Mouse (Mus musculus) limb, embryonic 11.5 days (tissue): Measurements from ENCODE around the gene Hoxd1. TPM values are rescaled to one million over a fixed set of nuclear protein-coding genes. Genes with fewer than 3 reads are reported as not detected.

ENCODE experiments used
- ATAC-seq: fragments of 200-750 bp; cut with Nextera tagmentation; 2 replicates; pipeline ENCODE4 v1.8.0; 2017; ENCODE audit warnings: low read depth; ENCODE audit not compliant: insufficient number of reproducible peaks, low FRiP score, low TSS enrichment
- DNase-seq: peaks from one replicate; pipeline ENCODE4 v3.0.0-alpha.2; 2015; ENCODE audit warnings: low spot score
- H3K27ac ChIP-seq: fragments of 300-500 bp; sonication (generic); replicated peaks from 2 replicates; pipeline ENCODE4 v1.5.1; 2014; ENCODE audit warnings: low read depth, mild to moderate bottlenecking, low read length
- H3K27me3 ChIP-seq: fragments of 300-500 bp; sonication (generic); 2 replicates; pipeline ENCODE4 v1.6.1; 2014; ENCODE audit warnings: mild to moderate bottlenecking, low read length, mixed read lengths; ENCODE audit not compliant: control insufficient read depth, insufficient read depth
- H3K36me3 ChIP-seq: fragments of 300-500 bp; sonication (generic); 2 replicates; pipeline ENCODE4 v1.6.1; 2014; ENCODE audit warnings: mild to moderate bottlenecking, low read length, moderate library complexity, mixed read lengths; ENCODE audit not compliant: control insufficient read depth, insufficient read depth
- H3K4me1 ChIP-seq: fragments of 300-500 bp; sonication (generic); 2 replicates; pipeline ENCODE4 v1.6.1; 2014; ENCODE audit warnings: low read length, mixed read lengths; ENCODE audit not compliant: control insufficient read depth, insufficient read depth
- H3K4me2 ChIP-seq: fragments of 300-500 bp; sonication (generic); 2 replicates; pipeline ENCODE4 v1.6.1; 2014; ENCODE audit warnings: low read depth, mild to moderate bottlenecking, moderate library complexity; ENCODE audit not compliant: severe bottlenecking
- H3K4me3 ChIP-seq: fragments of 300-500 bp; sonication (generic); 2 replicates; pipeline ENCODE4 v1.5.1; 2014; ENCODE audit warnings: low read depth, low read length
- H3K9ac ChIP-seq: fragments of 300-500 bp; sonication (generic); 2 replicates; pipeline ENCODE4 v1.6.1; 2014; ENCODE audit warnings: mild to moderate bottlenecking, low read length
- H3K9me3 ChIP-seq: fragments of 300-500 bp; sonication (generic); 2 replicates; pipeline ENCODE4 v1.6.1; 2016; ENCODE audit warnings: low read length; ENCODE audit not compliant: control insufficient read depth
- WGBS: fragments of 180-500 bp; shearing (Covaris S2); extraction: QIAGEN DNeasy Blood & Tissue Kit; methylation state at CpG from one replicate; pipeline ENCODE4 v1.1.7; 2014; 5-methylcytosine and 5-hydroxymethylcytosine counted together
- polyA plus RNA-seq: library from polyadenylated mRNA; unstranded; fragments of >200 nt; fragmentation: Nextera tagmentation; extraction: Ambion mirVana; gene quantifications from 2 replicates; pipeline ENCODE4 v1.2.1, GENCODE M21; 2014

The Hoxd1 gene
- polyA plus RNA-seq, 1 experiment from 2014 or later = 0.17 TPM

- DNase-seq (peak; percentile 65), ATAC-seq (no peak)
- H3K4me1 ChIP-seq = peaks cover 74% of the 10 kb centered on the region
- H3K9ac ChIP-seq = peak overlapping the region; percentile 34; the same call in 1 of the 2 replicates
- no peaks in the 10 kb centered on the region for H3K9me3 ChIP-seq
- H3K27ac ChIP-seq = no peak overlapping the region
- H3K4me3 ChIP-seq = peak overlapping the region; percentile 29
- H3K36me3 ChIP-seq = no peaks in the 10 kb centered on the region
- WGBS = 3% methylated on average over 42 of the region's 42 CpGs
- H3K4me2 ChIP-seq = peak overlapping the region; percentile 53
- peaks cover 71% of the 10 kb centered on the region for H3K27me3 ChIP-seq
Observed at GRCm38 (mm10) chr2:74735851-74736687, 26.7 kb upstream of the Hoxd1 start.

GRCm38 (mm10) chr2:74736688-74737577 is 25.8 kb upstream of the Hoxd1 start:
- H3K9me3 ChIP-seq = no peaks in the 10 kb centered on the region
- peaks cover 74% of the 10 kb centered on the region for H3K4me1 ChIP-seq
- peaks cover 67% of the 10 kb centered on the region for H3K27me3 ChIP-seq
- WGBS = 8% methylated on average over 15 of the region's 15 CpGs
- no peaks in the 10 kb centered on the region for H3K36me3 ChIP-seq
- peak overlapping the region; percentile 53 for H3K4me2 ChIP-seq
- no peak for DNase-seq
- H3K9ac ChIP-seq = no peak overlapping the region; the same call in 1 of the 2 replicates
- H3K27ac ChIP-seq = no peak overlapping the region
- no peak for ATAC-seq
- peak overlapping the region; percentile 29 for H3K4me3 ChIP-seq

GRCm38 (mm10) chr2:74737578-74738070 is 25.2 kb upstream of the Hoxd1 start:
- H3K9ac ChIP-seq = no peak overlapping the region
- H3K4me3 ChIP-seq = no peak overlapping the region
- H3K4me2 ChIP-seq = peak overlapping the region; percentile 0; the same call in 1 of the 2 replicates
- WGBS = 7% methylated on average over 7 of the region's 7 CpGs
- H3K4me1 ChIP-seq = peaks cover 69% of the 10 kb centered on the region
- H3K36me3 ChIP-seq = no peaks in the 10 kb centered on the region
- DNase-seq (peak; percentile 60), ATAC-seq (no peak)
- H3K9me3 ChIP-seq = no peaks in the 10 kb centered on the region
- no peak overlapping the region for H3K27ac ChIP-seq
- peaks cover 65% of the 10 kb centered on the region for H3K27me3 ChIP-seq

GRCm38 (mm10) chr2:74738623-74739475 is 23.9 kb upstream of the Hoxd1 start:
- Histone ChIP-seq H3K9me3 (no peaks in the 10 kb centered on the region), H3K4me1 (peaks cover 60% of the 10 kb centered on the region), H3K36me3 (no peaks in the 10 kb centered on the region), H3K9ac (no peak overlapping the region), H3K27me3 (peaks cover 71% of the 10 kb centered on the region), H3K4me2 (no peak overlapping the region), H3K4me3 (no peak overlapping the region), H3K27ac (no peak overlapping the region)
- ATAC-seq (no peak), DNase-seq (no peak)
- WGBS = under 1% methylated on average over 20 of the region's 20 CpGs

- no peak overlapping the region for H3K4me2 ChIP-seq
Observed at GRCm38 (mm10) chr2:74739476-74739800, 23.3 kb upstream of the Hoxd1 start.

GRCm38 (mm10) chr2:74739869-74740268 is 22.9 kb upstream of the Hoxd1 start:
- Histone ChIP-seq H3K4me1 (peaks cover 53% of the 10 kb centered on the region), H3K36me3 (no peaks in the 10 kb centered on the region), H3K9me3 (no peaks in the 10 kb centered on the region), H3K4me3 (no peak overlapping the region), H3K4me2 (peak overlapping the region; percentile 47; the same call in 1 of the 2 replicates), H3K27ac (no peak overlapping the region), H3K9ac (no peak overlapping the region), H3K27me3 (peaks cover 74% of the 10 kb centered on the region)
- no peak for DNase-seq
- no peak for ATAC-seq
- WGBS = under 1% methylated on average over 14 of the region's 14 CpGs

More at GRCm38 (mm10) chr2:74739476-74739800, 23.3 kb upstream of the Hoxd1 start:
- H3K36me3 ChIP-seq = no peaks in the 10 kb centered on the region
- H3K27me3 ChIP-seq = peaks cover 73% of the 10 kb centered on the region
- H3K4me3 ChIP-seq = no peak overlapping the region
- H3K9ac ChIP-seq = no peak overlapping the region
- peaks cover 56% of the 10 kb centered on the region for H3K4me1 ChIP-seq
- no peaks in the 10 kb centered on the region for H3K9me3 ChIP-seq
- no peak for DNase-seq
- no peak overlapping the region for H3K27ac ChIP-seq
- 2% methylated on average over 2 of the region's 2 CpGs for WGBS
- ATAC-seq = no peak

- H3K4me3 ChIP-seq = peak overlapping the region; percentile 17
- WGBS = under 1% methylated on average over 43 of the region's 43 CpGs
- no peak overlapping the region for H3K27ac ChIP-seq
- H3K36me3 ChIP-seq = no peaks in the 10 kb centered on the region
- peaks cover 75% of the 10 kb centered on the region for H3K27me3 ChIP-seq
- peak; percentile 66 for DNase-seq
- peak overlapping the region; percentile 47 for H3K4me2 ChIP-seq
- peaks cover 47% of the 10 kb centered on the region for H3K4me1 ChIP-seq
- no peak overlapping the region for H3K9ac ChIP-seq
- ATAC-seq = no peak
- no peaks in the 10 kb centered on the region for H3K9me3 ChIP-seq
Observed at GRCm38 (mm10) chr2:74740311-74741091, 22.3 kb upstream of the Hoxd1 start.
